Mouse (Mus musculus) layer of hippocampus, adult 8-10 months (tissue): Measurements from ENCODE around the gene Ocm. TPM values are rescaled to one million over a fixed set of nuclear protein-coding genes. Genes with fewer than 3 reads are reported as not detected.

Experiments
- DNase-seq, 2 experiments: peaks; one replicate each; pipeline ENCODE4 v3.0.0; 2022; ENCODE audit warnings: low spot score in 2 of 2
- total RNA-seq, 4 experiments: library from RNA; stranded (reverse); gene quantifications; 2 replicates each; pipeline ENCODE4 v1.2.4; 2022

Gene Ocm
- total RNA-seq, 4 experiments from 2014 or later = not detected

GRCm38 (mm10) chr5:144002461-144003192 lies 23.8 kb downstream of the Ocm start:
- DNase-seq = no peak

DNA sequence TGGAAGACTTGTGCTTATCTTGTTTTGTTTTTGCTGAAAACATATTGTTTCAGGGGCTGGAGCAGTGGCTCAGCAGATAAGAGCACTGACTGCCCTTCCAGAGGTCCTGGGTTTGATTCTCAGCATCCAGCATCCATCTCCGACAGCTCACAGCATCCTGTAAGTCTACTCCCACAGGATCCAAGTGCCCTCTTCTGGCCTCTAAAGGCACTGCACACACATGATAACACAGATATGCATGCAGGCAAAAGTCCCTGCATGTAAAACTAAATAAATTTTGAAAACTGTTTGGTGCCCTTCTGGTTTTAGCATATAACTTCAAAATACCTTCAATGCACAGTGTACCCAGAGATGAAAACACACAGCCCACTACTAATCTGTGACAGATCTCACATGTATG lies 27.1 kb downstream of the Ocm start:
- DNase-seq = no peak

- no peak for DNase-seq
These were observed 31.7 kb downstream of the Ocm start for GRCm38 (mm10) chr5:143994632-143995365.

DNA sequence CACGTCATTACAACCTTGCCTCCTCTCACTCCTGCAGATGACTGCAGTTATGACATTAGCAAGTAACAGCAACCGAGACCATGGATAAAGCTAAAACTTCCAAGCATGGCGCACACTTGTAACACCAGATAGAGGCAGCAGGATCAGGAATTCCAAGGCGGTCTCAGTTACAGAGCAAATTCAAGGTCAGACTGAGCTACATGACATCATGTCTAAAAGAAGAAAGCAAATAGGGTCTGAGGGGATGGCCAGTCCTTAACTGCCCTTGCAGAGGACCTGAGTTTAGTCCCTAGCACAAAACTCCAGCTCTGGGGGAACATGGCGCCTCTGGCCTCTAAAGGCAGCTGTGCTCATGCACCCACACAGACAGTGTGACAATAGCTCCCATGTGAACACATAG lies 32.6 kb downstream of the Ocm start:
- no peak for DNase-seq

GRCm38 (mm10) chr5:143993260-143993659 lies 33.2 kb downstream of the Ocm start:
- no peak for DNase-seq

DNA sequence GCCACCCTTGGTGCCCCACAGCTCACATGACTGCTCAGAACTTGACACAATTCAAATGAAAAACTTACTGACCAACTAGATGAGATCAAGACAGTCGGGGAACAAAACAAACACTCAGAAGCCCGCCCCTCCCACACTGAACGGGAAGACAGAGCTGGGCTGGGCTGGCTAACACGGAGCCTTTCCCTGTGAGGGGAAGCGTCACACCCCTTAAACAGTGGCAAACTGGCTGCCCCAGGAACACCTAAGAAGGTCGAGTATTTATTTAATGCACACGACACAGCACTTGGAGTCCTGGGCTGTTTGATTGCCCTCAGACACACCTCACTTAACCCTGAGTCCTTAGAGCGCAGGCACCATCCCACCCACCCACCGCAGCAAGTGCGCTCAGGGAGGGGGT lies 33.8 kb downstream of the Ocm start:
- DNase-seq = no peak

DNA sequence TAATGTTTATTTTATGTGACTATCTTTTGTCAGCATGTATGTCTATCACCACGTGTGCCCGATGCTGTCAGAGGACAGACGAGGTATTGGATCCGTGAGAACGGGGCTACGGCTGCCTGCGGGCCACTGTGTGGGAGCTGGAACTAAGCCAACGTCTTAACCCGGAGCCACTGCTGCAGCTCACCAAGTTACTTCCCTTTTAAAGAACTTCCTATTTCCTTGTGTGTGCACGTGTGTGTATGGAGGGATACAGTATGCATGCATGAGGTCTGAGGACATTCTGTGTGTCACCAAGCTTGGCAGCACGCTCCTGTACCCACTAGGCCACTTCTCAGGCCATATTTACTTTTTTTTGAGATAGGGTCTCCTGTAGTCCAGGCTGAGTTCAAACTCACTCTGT lies 36.4 kb downstream of the Ocm start:
- no peak for DNase-seq

GRCm38 (mm10) chr5:143989046-143989445 lies 37.4 kb downstream of the Ocm start:
- DNase-seq = peak in 1 of 2 experiments; percentile 34

- DNase-seq = no peak
These were observed 38.9 kb downstream of the Ocm start for GRCm38 (mm10) chr5:143987596-143987995.

DNA sequence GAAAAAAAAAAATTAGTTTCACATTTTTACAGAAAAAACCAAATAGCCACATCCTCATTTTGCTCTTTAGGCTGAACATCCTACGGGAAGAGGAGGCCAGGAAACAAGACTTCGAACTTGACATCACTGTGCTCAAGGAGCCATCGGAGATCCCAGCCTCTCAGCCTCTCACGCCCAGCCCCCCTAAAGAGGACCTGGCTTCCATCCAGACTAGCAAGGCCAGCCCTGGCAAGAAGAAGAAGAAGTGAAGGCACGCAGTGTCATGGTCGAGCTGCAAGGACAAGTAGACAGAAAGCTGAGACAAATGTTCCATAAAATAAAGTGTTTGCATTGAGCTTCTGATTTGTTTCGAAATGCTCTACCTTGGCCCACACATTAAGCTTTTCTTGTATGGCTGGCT lies 41.1 kb downstream of the Ocm start:
- no peak for DNase-seq

DNA sequence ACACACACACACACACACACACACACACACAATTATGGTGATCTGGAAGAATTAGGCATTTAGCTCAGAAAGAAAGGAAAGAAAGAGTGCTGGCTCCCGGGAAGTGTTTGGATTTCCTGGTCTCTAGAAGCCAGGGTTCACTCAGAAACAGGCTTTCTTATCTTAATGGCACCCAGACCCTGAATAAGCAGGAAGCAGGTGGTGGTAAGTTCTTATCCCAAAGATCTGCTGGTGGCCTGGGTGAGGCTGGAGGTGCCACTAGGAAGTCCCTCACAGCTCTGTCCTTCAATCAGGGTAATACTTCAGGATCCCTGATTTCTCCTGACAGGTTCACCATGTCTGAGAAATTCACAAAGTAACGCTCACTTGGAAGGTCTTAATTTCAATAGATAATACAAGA lies 44.1 kb downstream of the Ocm start:
- DNase-seq = no peak

DNA sequence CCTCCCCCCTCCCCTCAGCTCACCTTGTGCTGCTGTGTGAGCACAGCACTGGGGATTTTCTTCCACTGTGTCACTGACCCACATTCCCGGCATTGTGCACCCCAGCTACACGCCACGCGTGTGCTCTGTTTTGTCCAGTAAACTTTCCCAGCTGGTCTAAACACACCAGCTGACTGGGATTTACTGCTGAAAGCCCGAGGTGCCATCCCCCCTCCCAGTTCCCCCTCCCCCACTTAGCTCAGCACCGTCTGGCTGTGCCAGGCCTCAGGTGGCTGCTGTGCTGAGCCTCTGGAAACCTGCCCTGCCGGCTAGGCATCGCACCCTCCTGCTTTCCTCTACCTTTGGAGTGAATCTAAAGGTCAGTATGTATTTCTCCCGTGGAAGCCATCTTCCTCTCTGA lies 45.6 kb downstream of the Ocm start:
- no peak for DNase-seq

DNA sequence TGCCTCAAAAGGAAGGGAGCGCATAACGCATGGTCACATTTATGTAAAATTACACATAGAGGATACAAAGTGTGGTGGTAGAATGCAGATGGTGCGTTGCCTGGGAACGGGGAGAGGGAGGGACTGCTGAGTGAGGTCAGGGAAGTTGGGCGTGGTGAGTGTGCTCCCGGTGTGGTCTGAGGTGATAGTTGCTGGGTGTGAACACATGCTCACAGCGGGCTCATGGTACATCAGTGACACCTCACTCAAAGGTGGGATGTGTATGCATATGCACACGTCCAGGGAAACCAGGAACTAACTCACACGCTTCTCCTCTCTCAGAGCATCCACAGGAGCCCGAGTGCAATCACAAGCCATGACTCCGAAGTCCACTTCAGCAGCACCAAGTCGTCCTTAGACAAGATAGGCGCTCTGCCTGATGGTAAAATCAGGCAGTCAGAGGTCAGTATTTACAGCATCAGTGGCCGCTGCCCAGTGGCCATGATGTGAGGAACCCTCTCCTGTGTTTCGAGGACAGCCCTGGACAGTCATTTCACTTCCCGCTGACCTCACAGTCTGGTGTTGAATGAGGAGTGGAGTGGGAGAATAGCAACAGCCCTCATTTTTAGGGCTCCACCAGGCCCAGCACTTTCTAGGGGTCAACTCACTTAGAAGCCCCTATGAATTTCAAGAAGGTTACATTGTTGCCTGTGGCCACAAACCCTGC lies 49.6 kb downstream of the Ocm start:
- DNase-seq = no peak

- no peak for DNase-seq
These were observed 50.2 kb downstream of the Ocm start for GRCm38 (mm10) chr5:143976232-143976631.

DNA sequence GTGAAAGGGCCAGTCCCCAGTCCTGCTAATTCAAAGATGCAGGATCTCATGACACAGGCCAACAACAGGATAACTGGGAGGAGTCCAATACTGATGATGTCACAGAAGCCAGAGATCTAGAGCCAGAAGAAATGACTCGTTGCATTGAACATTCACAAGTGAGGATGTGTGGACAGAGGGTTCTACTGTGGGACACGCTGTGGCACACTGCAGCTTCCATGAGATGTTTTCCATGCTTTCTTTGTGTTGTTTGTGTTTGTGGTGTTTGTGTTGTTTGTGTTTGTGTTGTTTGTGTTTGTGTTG lies 50.9 kb downstream of the Ocm start:
- DNase-seq = no peak

DNA sequence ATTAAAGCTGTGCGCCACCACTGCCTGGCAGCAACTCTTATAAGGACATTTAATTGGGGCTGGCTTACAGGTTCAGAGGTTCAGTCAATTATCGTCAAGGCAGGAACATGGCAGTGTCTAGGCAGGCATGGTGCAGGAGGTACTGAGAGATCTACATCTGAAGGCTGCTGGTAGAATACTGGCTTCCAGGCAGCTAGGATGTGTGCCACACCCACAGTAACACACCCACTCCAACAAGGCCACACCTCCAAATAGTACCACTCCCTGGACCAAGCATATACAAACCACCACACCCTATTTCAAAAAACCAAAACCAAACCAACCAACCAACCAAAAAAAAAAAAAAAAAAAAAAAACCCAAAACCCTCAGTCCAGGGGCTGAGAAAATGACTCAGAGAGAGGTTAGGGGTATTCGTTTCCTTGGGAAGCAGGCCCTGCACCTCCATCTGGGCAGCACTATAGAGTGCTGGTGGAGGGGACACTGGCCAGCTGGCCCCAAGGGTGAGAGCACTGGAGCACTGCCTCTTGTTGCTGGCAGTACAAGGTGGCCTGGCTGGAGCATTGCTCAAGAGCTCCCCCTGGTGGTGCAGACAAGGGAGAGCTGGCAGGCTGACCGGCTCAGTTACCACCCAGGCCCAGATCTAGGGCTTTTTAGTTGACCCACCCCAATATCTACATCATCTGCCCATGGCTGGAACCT lies 51.4 kb downstream of the Ocm start:
- peak in 1 of 2 experiments; percentile 64 for DNase-seq

GRCm38 (mm10) chr5:143972628-143973027 lies 53.8 kb downstream of the Ocm start:
- DNase-seq = no peak

Other genes starting within 250 kb of the Ocm start
- gene Eif2ak1, start 208.9 kb downstream of the Ocm start, total RNA-seq = 10 to 100 TPM; 41.5 to 49.6 (median 43.1) TPM
- not detected for gene Ankrd61, start 129.0 kb downstream of the Ocm start, total RNA-seq
- gene Aimp2, start 116.8 kb downstream of the Ocm start, total RNA-seq = 10 to 100 TPM; 28.6 to 31.3 (median 29.1) TPM
- gene Pms2, start 116.7 kb downstream of the Ocm start, total RNA-seq = 10 to 100 TPM; 18.8 to 22.0 (median 20.8) TPM
- 1 to 10 TPM in 3 of 4 experiments, under 1 TPM in 1; 0.57 to 2.2 (median 1.9) TPM for gene Gm42421, start 98.5 kb downstream of the Ocm start, total RNA-seq
- 1 to 10 TPM; 4.1 to 4.3 (median 4.2) TPM for gene Rsph10b, start 93.6 kb downstream of the Ocm start, total RNA-seq
- 10 to 100 TPM; 38.1 to 41.0 (median 38.6) TPM for gene Ccz1, start 11.8 kb downstream of the Ocm start, total RNA-seq
- 100 to 1,000 TPM in 2 of 4 experiments, 10 to 100 TPM in 2; 76.3 to 105 (median 90.6) TPM for gene Lmtk2, start 73.8 kb upstream of the Ocm start, total RNA-seq
- under 1 TPM; 0.12 to 0.45 (median 0.23) TPM for gene Bhlha15, start 163.6 kb upstream of the Ocm start, total RNA-seq
- gene Tecpr1, start 196.9 kb upstream of the Ocm start, total RNA-seq = 100 to 1,000 TPM; 103 to 120 (median 109) TPM
- 10 to 100 TPM; 55.7 to 78.1 (median 67.5) TPM for gene Bri3, start 217.8 kb upstream of the Ocm start, total RNA-seq